Mouse (Mus musculus) adrenal gland, adult 2 months (tissue): ENCODE data around the gene Pgpep1. TPM values are rescaled to one million over a fixed set of nuclear protein-coding genes. Genes with fewer than 3 reads are reported as not detected.
A peak's percentile ranks its signal among the peaks of the same experiment; 100 is the strongest.

Experiments
- DNase-seq: peaks from one replicate; pipeline ENCODE4 v3.0.0; 2021
- polyA plus RNA-seq: library from polyadenylated mRNA; depleted of rRNA; stranded (reverse); fragments of >200 nt; gene quantifications from 2 replicates; pipeline ENCODE4 v1.2.3, GENCODE M21; 2012
- total RNA-seq, 2 experiments: library from RNA; stranded (reverse); gene quantifications; 2 replicates each; pipeline ENCODE4 v1.2.3; 2021

Pgpep1 gene
- total and polyA plus RNA-seq, 3 experiments = 115 to 127 (median 117) TPM

DNA sequence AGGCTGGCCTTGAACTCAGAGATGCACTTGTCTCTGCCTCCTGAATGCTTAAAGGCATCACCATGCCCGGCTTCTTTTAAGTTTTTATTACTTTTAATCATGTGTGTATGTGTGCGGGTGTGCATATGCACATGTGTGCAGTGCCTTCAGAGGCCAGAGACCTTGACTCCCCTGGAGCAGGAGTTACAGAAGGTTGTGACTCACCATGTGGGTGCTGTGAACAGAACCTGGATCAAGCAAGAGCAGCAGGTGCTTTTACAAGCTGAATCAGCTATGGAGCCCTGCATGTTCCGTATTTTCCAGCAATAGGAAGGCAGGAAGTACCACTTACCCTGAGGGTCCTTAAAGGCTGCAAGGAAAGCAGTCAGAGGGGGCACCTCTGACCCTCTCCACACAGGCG is 31.0 kb upstream of the Pgpep1 start:
- no peak for DNase-seq

DNA sequence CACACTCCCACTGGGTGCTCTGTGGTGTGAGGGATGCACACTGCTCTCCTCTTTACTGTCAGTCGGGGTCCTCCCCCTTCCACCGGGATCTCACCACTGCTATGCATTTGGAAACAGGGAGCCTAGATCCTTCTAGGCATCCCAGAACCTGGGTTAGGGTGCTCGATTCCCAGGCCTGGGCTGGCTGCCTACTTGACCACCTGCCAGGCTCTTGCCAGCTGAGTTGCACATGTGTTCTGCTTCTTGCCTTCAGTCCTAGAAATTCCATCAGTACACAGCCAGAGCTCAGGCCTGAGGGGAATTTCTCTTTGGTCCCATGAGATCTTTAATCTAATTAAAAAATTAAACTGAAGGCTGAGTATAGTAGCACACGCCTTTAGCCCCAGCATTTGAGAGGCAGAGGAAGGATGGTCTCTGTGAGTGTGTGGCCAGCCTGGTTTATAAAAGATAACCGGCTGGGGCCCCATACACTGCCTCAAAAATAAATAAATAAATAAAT is 29.8 kb upstream of the Pgpep1 start:
- DNase-seq = peak; percentile 50

DNA sequence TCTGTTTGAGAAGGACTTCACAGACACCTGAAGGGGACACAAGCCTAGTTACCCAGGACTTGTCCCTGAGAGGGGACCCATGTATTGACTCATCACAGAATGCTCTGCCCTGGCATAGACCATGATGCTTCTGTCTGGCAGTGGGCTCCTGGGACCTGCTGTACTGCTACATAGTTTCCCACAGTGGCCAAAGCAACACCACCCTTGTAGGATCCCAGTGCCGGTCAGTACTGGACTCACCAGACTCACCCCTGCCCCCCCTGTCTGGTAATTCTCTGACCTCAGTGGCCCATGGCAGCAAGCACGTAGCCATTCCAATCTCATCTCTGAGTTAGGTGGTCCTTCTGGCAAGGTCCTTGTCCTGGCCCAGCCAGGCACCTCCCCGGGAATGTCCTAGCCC is 27.9 kb upstream of the Pgpep1 start:
- no peak for DNase-seq

DNA sequence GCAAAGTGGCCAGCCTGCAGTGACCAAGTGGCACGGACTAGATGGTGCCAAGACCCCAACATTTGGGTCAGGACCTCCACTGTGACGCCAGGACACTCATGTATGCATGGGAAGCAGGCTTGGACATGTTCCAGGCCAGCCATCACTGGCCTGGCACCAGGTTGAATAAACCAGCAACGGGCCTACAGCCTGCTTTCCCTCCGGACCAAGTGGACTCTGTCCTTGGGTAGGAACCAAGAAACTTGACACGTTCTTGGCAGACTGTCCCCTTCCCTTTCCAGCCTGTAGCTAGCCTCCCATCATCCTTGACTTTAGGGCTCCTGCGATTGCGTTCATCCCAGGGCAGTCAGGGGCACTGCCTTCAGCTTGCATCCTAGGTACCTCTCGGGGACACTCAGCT is 27.4 kb upstream of the Pgpep1 start:
- peak; percentile 91 for DNase-seq

DNA sequence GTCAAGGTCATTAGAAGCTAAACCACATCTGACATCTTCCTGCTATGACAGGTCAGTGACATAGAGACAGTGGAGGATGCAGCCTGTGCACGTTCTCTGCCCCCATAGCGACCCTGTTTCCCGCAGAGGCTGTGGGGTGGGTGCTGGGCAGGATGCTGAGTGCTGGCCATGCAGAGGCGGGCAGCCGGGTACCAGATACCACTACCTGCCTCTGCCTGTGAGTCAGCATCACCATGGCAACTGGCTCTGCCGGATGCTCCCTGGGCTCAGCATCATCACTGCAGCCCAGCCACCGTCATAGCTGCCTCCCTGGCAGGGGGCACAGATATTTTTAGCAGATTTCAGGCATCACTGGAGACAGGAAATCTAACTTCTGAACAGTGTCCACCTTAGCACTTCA is 24.1 kb upstream of the Pgpep1 start:
- DNase-seq = no peak

DNA sequence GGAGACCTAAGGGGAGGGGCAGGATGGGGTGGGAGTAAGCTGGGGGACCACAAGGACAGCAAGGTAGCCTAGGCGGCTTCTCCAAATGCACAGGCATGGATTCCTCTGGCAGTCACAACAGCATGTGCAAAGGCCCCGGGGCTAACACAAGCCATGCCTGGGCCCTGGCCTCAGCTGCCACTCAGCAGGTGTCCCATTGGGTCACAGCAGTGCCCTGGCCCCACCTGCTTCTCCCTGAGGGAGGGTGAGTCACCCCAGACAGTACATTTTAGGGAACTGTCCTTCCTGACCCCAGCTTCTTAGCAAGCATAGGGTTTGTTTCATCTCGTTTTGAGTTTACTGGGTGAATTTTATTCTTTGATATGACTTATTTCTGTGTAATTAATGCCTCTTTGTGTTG is 22.5 kb upstream of the Pgpep1 start:
- peak; percentile 44 for DNase-seq

DNA sequence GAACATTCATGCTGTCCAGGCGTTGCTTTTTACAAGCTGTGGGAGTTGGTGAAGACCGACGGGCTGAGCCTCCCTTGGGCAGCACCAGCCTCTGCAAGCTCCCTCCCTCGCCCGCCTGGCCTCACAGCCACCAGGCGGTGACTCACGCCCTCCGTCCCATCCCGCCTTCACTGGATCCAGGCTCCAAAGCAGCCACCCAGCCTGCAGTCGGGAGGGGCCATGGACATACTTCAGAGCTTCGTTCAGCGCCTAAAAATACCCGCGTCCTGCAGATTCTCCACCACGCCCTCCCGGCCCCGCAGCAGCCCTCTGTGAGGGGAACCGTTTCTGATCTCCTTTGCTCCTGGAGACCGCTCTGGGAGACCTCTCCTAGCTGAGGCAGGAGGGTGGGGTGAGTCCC is 22.0 kb upstream of the Pgpep1 start:
- peak; percentile 93 for DNase-seq

DNA sequence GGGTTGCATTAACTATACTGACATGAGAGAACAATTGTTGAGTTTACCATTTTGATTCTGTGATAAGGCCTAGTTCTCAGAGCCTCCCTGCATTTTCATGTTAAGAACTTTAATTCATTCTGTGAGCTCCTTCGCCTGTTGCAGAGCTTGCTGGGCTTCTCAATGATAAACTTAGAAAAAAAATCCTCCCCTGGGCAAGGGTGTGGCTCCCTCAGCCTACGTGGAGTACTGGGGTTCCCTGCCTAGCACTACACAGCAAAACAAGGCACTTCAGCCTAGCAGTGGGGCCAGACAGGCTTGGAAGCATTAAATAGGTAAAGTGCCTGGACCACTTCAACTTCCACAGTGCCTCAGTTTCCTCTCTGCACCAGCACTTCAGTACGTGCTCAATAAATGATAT is 21.2 kb upstream of the Pgpep1 start:
- no peak for DNase-seq

DNA sequence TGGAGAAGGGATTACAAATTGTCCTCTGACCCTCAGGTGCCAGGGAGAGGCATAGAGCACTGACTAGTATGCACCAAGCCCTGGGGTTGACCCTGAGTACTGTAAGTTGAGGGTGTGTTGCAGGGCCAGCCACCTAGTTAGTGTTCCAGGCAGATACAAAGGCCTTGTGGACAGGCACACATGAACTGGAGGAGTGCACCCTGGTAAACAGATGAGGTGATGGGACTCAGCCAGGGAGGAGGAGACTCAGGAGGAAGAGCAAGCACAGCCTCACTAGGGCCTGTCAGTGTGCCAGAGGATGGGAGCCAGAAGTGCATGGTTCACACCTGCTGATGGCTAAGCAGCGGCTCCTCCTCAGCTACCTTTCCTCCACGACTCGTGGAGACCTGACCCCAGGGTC is 19.9 kb upstream of the Pgpep1 start:
- no peak for DNase-seq

DNA sequence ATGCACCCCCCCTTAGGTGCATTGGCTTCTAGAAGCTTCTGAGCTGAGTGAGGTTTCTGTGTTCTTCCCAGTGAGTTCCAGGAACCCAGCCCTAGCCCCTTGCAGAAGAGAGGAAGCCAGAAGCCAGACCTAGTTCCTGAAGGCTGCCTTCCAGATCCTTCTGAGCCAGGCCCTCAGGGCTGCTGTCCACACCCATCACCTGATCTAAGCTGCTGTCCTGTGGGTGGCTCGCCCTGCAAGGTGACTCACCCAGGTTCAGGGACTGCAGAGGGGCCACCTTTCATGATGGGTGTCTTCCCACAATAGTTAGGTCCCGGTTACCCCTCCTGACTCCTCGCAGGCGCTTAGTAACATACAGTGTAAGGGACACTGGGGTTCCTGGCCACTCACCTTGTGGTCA is 19.2 kb upstream of the Pgpep1 start:
- DNase-seq = no peak

DNA sequence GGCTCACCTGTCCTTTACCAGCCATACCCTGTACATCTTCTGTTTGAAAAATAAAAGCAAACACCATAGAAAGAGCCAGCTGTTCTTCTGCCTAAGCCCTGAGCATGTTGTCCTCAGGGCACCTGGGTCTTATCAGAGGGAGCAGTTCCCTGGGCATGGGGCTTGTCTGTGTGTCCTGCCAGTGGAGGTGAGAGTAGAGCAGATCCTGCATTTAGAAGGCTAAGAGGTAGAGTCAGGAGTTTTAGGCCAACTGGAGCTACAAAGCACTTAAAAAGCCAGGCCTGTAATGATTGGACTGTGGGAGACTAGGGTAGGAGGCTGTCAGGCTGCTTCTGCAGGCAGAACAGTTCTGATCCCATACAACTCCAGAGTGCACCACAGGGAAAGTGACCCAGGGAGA is 18.5 kb upstream of the Pgpep1 start:
- no peak for DNase-seq

DNA sequence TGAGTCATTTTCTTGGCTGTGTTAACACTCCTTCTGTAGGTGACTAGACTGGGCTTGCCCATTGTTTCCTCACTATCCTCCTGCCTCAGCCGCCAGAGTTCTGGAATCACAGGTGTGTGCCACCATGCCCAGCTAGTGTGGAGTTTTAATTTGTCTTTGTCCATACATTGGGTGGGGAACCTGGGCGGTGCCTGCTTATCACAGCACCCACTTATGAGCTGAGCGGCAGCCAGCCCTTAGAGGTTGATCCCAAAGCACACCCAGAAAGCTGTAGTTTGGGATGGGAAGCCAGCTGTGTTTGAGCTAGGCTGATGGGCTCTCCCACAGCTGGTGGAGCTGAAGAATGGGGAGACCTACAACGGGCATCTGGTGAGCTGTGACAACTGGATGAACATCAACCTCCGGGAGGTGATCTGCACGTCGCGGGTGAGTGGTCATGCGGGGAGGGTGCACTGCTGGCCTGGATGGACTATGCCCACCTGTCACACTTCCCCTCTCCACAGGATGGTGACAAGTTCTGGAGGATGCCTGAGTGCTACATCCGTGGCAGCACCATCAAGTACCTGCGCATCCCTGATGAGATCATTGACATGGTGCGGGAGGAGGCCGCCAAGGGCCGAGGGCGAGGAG is 17.4 kb upstream of the Pgpep1 start:
- DNase-seq = no peak

DNA sequence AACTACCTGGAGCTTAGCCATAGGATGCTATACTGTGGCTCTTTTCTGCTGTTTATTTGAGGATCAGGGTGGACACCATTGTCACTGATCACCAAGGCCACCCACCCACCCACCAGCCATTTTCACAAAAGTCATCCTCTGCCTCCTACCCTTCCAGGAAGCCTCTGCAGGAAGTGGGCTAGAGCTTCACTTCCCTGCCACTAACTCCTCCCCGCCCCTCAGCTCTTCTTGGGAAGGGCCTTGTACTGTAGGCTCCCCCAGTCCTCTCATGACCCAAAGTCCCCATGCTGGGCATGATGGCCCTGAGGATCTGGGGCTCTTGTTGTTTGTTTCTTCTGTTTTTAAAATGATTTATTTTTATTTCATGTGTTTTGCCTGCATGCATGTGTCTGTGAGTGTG is 15.1 kb upstream of the Pgpep1 start:
- no peak for DNase-seq

DNA sequence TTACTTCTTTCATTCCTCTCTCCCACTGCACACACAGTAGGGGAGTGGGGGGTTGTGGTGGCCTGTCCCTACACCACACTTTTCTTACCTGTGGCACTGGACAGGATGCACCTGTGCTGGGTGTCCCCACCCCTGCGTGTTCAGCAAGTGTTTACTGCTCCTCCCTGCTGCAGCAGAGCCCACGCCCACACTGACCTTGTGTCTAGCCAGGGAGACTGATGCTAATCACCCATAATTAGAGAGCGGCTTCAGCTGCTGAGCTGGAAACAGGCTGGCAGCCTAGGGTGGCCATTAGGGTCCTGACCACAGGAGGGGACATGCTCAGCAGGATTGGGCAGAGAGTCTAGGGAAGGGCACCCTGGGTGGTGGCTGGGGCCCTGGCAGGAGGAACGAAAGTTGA is 14.5 kb upstream of the Pgpep1 start:
- DNase-seq = no peak

DNA sequence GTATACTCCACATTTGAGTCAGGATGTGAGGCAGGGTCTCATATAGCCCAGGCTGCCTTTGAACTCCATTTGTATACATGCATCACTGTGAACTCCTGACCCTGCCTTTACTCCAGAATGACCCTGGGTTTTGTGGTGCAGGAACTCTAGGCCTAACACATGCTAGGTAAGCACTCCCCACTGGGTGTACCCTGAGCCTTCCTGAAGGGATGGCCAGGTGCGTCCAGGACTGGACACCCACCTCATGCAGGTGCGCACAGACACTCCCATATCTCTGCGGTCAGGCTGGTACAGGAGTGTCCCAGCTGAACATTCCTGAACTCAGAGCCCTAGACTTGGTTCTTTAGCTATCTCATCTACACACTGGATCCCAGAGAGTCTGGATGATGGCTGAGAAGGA is 13.9 kb upstream of the Pgpep1 start:
- DNase-seq = no peak

DNA sequence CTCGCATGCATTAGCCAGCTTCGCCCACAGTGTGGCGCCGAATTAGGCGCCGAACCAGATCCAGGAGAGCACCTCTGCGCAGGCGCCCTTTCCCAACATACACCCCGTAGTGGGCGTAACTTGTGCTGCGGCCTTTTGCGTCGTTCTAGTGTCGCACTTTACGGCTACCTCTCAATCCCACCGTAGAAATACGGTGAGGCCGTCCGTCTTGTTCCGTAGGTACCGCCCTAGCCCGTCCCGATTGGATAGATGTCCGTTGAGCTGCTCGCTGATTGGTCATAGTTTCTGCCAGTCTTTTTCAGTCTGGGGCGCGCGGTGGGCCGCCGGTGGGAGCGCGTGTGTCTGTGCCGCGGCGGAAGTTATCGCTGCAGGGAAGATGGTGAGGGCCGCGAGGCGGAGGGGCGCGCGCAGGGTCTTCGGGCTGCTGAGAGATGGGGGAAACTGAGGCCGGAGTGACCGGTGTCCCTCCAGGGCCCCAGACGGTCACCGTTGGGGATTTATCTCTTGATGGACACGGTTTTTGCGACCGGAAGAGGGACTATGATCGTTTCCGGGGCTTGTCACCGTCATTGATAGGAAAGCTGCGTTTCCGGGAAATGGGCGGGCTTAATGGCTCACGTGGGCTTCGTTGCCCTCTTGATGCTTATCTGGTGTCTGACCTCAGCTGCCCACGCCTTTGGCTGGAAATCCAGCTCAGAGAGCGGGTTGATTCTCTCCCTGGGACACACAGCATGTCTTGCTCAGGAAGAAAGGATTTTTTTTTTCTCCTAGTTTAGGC is 13.1 kb upstream of the Pgpep1 start, which contains the start of gene Lsm4:
Lsm4 (plus strand) TSS at position 170 of the 778 bp plus-strand sequence.
- DNase-seq = peak; percentile 98

DNA sequence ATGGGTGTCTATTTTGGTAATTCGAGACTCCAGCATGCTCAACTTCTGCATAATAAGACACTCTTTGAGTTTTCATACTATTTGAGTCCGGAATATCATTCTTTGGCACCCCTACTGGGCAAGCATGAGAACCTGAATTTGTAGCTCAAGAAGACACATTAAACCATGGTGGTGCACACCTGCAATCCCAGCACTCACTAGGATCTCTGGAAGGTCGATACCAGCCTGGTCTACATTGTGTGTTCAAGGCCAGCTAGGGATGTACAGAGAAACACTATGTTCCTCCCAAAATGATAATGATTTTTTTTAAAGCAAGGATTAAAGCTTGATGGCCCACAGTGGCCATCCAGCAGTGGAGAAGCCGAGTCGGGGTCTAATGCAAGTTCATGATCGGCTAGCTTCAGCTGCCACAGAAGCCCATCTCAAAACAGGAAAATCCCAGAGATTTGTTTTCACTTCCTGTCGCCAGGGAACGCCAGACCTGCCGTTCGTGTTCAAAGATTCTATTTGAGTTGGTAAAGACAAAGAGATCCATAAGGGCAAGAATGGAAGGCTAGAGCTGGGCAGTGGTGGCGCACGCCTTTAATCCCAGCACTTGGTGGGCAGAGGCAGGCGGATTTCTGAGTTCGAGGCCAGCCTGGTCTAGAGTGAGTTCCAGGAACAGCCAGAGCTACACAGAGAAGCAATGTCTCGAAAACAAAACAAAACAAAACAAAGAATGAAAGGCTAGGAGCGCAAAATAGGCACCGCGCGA is 12.3 kb upstream of the Pgpep1 start:
- DNase-seq = no peak

DNA sequence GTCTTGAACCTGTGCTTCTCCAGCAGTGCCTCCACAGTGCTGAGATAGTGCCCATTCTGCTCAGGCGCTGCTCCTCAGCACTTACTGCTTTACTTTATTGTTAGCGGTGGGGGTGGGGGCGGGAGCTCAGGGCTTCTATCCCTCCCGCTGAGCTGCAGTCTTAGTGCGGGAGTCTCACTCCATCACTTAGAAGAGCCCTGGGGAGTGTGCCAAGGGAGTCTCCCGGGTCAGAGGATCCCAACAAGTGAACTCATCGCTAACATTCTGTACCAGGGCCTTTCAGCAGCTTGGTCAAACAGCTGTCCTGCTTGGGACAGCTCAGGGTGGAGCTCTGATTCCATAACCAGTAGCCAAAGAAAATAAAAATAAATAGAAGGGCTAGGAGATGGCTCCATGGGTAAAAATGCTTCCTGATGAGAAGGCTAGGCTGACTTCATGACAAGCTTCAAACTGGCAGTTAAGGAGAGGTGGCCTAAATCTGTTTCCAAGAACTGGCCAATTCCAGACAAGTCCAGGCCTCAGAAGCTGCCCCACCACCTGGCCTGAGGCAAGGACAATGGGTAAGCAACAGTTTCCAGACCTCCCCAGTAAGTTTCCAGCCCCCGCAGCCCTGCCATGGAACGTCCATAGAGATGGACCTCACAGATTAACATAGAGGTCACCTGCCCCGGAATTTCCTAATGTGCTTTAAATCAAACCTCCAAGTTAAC is 11.6 kb upstream of the Pgpep1 start:
- no peak for DNase-seq

DNA sequence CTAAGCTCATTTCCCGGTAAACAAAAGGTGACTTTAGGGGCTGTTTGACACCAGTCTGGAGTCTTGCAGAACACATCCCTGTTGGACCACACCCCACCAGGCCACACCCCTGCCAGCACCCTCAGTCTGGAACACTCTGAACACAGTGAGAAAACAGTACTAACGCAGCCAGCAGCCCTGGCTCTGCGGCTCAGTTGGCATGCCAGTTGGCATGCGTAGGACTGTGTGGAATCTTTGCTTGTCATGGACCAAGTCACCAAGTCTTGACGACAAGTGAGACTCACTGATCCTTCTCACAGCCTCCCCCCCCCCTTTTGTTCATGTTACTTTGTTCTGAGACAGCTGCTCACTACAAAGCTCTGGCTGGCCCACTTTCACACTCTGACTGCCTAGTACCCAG is 6.9 kb upstream of the Pgpep1 start:
- DNase-seq = no peak

DNA sequence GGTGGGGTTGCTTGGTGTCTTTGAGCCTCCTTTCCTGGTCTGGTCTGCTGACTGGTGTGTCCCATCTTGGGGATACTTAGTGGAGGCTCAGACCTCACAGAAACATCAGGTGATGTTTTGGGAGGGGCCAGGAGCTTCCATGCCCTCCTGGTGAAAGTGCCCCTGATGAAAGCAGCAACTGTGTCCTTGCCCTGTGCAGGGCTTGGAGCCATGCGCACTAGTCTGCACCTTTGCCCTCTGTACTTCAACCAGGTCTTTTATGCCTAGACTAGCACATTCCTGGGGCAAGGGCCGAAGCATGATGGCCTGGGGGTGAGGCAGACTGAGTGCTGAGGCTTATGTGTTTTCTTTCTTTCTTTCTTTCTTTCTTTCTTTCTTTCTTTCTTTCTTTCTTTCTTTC is 5.4 kb upstream of the Pgpep1 start:
- no peak for DNase-seq

DNA sequence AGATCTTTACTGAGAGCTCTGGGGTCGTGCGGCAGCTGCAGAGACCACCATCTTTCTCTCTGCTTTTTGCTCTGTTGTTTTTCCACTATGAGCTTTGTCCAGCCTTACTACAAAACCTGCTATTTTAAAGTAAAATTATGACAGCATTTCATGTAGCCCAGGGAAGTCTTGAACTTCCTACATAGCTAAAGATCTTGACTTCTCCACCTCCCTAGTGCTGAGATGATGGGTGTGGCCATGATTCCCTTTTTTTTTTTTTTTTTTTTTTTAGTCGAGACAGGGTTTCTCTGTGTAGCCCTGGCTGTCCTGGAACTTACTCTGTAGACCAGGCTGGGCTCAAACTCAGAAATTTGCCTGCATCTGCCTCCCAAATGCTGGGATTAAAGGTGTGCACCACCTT is 4.4 kb upstream of the Pgpep1 start:
- no peak for DNase-seq

DNA sequence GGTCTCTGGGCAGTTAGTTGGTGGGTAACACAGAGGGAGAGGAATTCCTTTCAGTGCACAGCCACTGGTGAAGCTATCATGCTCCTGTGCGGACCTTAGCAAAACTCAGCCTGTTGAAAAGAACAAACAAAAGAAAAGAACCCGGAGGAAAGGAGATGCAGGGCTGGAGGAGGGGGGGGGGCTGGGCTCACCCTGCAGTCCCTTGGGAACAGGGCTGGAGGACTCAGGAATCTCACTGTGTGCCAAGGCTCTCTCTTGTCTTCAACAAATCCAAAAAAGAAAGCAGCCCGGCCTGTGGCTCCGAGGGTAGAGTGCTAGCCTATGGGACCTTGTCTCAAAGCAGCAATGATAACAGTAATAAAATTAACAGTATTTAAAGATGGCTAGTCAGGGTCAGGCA is 3.5 kb upstream of the Pgpep1 start:
- no peak for DNase-seq
